Mouse (Mus musculus) limb, embryonic 10.5 days (tissue): Measurements from ENCODE around the gene Serpina3f. TPM values are rescaled to one million over a fixed set of nuclear protein-coding genes. Genes with fewer than 3 reads are reported as not detected.
"Not testable (repeated sequence)": the region's sequence is repeated elsewhere in the genome, so short reads cannot be mapped to it uniquely, and the experiment has no call there.

Experiments
- DNase-seq: peaks from one replicate; pipeline ENCODE4 v3.0.0-alpha.2; 2017; ENCODE audit warnings: low spot score
- H3K27ac ChIP-seq: fragments of 300-500 bp; sonication (generic); 2 replicates; pipeline ENCODE4 v1.5.1; 2016; ENCODE audit warnings: mild to moderate bottlenecking
- H3K27me3 ChIP-seq: fragments of 300-500 bp; sonication (generic); 2 replicates; pipeline ENCODE4 v1.6.1; 2016; ENCODE audit warnings: low read depth, mild to moderate bottlenecking; ENCODE audit not compliant: poor library complexity, severe bottlenecking
- H3K36me3 ChIP-seq: fragments of 300-500 bp; sonication (generic); 2 replicates; pipeline ENCODE4 v1.6.1; 2016; ENCODE audit warnings: mild to moderate bottlenecking, moderate library complexity
- H3K4me1 ChIP-seq: fragments of 300-500 bp; sonication (generic); 2 replicates; pipeline ENCODE4 v1.6.1; 2016
- H3K4me3 ChIP-seq: fragments of 300-500 bp; sonication (generic); 2 replicates; pipeline ENCODE4 v1.5.1; 2016; ENCODE audit warnings: mild to moderate bottlenecking, moderate library complexity
- H3K9me3 ChIP-seq: fragments of 300-500 bp; sonication (generic); replicated peaks from 2 replicates; pipeline ENCODE4 v1.6.1; 2016; ENCODE audit warnings: mild to moderate bottlenecking
- WGBS: fragments of 180-500 bp; shearing (Covaris S2); methylation state at CpG from one replicate; pipeline ENCODE4 v1.1.7; 2016; 5-methylcytosine and 5-hydroxymethylcytosine counted together
- polyA plus RNA-seq: library from polyadenylated mRNA; unstranded; fragments of >200 nt; fragmentation: Nextera tagmentation; extraction: Ambion mirVana; gene quantifications from 2 replicates; pipeline ENCODE4 v1.2.1, GENCODE M21; 2016

Gene Serpina3f
- polyA plus RNA-seq, 1 experiment from 2014 or later = not detected

- H3K4me3 ChIP-seq = no peak overlapping the region
- DNase-seq = no peak
- H3K27ac ChIP-seq = no peak overlapping the region
- H3K9me3 ChIP-seq = no peaks in the 10 kb centered on the region
- no peaks in the 10 kb centered on the region for H3K4me1 ChIP-seq
- 85% methylated on average over 1 of the region's 1 CpGs for WGBS
- no peaks in the 10 kb centered on the region for H3K27me3 ChIP-seq
- H3K36me3 ChIP-seq = no peaks in the 10 kb centered on the region
These were observed 7.3 kb downstream of the Serpina3f start for GRCm38 (mm10) chr12:104221616-104222015.

DNA sequence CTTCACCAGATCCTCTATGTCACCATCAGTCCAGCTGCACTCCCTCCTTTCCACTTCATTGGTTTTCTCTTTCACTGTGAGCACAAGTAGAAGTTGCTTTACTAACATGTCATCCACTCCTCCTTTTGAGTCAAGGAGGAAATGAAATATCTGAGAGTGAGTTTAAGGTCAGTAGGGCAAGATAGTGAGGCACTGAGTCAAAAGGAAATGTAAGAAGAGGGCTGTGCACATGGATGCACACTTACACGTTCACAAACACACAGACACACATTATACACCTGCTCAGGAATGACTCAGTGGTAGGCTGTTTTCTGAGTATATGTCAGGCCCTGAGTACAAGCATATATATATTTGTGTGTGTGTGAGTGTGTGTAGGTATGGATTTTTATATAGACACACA lies 9.3 kb downstream of the Serpina3f start:
- no peaks in the 10 kb centered on the region for H3K36me3 ChIP-seq

DNA sequence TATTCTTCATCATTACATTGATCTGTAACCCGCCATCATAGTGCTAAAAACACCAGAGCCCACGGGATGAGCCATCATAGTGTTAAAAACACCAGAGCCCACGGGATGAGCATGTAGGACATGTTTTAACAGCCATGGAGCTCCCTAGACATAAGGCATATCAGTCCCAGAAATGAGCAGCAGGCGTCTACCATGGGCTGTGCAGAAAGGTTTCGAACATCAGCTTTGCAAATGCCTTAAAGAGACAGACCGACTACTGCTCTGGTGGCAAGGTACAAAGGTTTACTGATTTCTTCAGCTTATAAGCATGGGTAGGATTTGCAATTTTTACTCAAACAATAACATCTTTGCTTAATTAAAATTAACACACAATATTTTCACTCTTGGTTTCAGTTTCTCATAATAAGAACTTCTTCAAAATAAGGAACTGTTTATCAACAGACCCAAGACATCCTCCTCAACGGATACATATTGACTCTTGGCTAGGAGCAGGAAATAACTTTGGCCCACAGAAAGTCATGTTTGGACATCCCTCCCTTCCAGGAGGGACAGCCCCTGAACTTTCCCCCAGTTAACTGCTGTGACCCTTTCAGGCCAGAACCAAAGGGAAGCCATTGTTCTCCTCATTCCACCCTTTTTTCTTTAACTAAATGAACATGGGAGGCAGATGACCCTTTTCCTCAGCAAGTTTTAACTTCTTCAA lies 10.4 kb downstream of the Serpina3f start:
- H3K4me3 ChIP-seq = no peak overlapping the region
- DNase-seq = no peak
- H3K9me3 ChIP-seq = no peaks in the 10 kb centered on the region
- H3K36me3 ChIP-seq = no peaks in the 10 kb centered on the region
- 81% methylated on average over 7 of the region's 7 CpGs for WGBS
- no peaks in the 10 kb centered on the region for H3K27me3 ChIP-seq
- no peak overlapping the region for H3K27ac ChIP-seq
- no peaks in the 10 kb centered on the region for H3K4me1 ChIP-seq

More for the DNA sequence above, 9.3 kb downstream of the Serpina3f start:
- no peaks in the 10 kb centered on the region for H3K27me3 ChIP-seq
- H3K27ac ChIP-seq = no peak overlapping the region
- 73% methylated on average over 1 of the region's 1 CpGs for WGBS
- H3K4me3 ChIP-seq = no peak overlapping the region
- no peaks in the 10 kb centered on the region for H3K4me1 ChIP-seq
- DNase-seq = no peak
- no peaks in the 10 kb centered on the region for H3K9me3 ChIP-seq

DNA sequence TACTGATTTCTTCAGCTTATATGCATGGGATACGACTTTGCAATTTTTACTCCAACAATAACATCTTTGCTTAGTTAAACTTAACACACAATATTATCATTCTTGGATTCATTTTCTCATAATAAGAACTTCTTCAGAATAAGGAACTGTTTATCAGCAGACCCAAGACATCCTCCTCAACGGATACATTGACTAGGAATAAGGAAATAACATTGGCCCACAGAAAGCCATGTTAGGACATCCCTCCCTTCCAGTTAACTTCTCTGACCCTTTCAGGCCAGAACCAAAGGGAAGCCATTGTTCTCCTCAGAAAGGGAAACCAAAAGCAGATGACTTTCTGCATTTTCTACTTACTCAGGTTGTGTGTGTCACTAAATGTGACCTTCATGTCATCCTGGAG lies 16.4 kb downstream of the Serpina3f start:
- no peak overlapping the region for H3K4me3 ChIP-seq
- no peak for DNase-seq
- no peaks in the 10 kb centered on the region for H3K27me3 ChIP-seq
- no peaks in the 10 kb centered on the region for H3K9me3 ChIP-seq
- H3K36me3 ChIP-seq = no peaks in the 10 kb centered on the region
- WGBS = 84% methylated on average over 2 of the region's 2 CpGs
- H3K27ac ChIP-seq = no peak overlapping the region
- H3K4me1 ChIP-seq = no peaks in the 10 kb centered on the region

DNA sequence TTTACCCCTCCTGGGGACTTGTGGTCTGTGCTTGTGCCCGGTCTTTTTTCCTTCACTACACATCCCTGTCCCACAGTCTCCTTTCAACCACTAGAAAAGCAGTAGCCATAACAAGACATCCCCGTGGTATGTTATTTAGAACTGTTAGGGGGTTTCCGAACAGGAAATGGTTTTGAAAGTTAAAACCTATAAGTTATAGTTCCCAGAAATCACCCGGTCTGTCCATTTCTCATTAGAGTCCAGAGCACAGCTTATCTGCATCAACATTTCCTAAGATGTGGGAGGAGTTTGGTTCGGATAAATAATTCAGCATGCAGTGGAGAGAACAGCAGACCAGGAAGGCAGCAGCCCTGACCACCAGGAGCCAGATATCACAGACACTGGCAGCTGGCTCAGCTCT lies 21.6 kb downstream of the Serpina3f start, which contains the start of gene Serpina3g:
TSS of gene Serpina3g (plus strand) at position 331 of the 400 bp plus-strand sequence.
- H3K27ac ChIP-seq = no peak within 1 kb of the TSS
- DNase-seq = no peak
- no peaks in the 10 kb centered on the region for H3K9me3 ChIP-seq
- no peaks in the 10 kb centered on the region for H3K27me3 ChIP-seq
- no peaks in the 10 kb centered on the region for H3K4me1 ChIP-seq
- no peak within 1 kb of the TSS for H3K4me3 ChIP-seq
- H3K36me3 ChIP-seq = no peaks in the 10 kb centered on the region
- WGBS = 79% methylated on average over 5 of the region's 5 CpGs

- not testable (repeated sequence) for H3K27me3 ChIP-seq, DNase-seq, H3K36me3 ChIP-seq, H3K9me3 ChIP-seq, H3K4me1 ChIP-seq, H3K4me3 ChIP-seq, H3K27ac ChIP-seq
- WGBS = 81% methylated on average over 1 of the region's 1 CpGs
These were observed 23.7 kb downstream of the Serpina3f start for GRCm38 (mm10) chr12:104238048-104238447.

DNA sequence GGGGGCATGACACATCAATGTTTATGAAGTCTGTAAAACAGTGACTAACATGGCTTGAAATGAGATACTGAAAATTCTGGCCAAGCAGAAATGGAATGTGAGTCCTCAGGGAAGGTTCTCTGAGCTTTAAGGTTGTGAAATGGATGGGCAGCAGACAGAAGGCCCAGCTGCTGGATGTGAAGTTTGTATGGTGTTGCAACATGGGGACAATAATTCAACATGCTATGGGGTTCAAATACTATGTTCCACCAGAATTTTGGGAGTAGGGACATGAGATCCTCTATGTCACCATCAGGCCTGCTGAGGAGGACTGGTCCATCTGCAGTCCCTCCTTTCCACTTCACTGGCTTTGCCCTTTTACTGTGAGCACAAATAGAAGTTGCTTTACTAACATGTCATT lies 29.0 kb downstream of the Serpina3f start:
- peaks cover 6% of the 10 kb centered on the region for H3K4me1 ChIP-seq
- no peak overlapping the region for H3K27ac ChIP-seq
- no peak for DNase-seq
- no peak overlapping the region for H3K4me3 ChIP-seq
- no peaks in the 10 kb centered on the region for H3K36me3 ChIP-seq
- H3K27me3 ChIP-seq = no peaks in the 10 kb centered on the region
- H3K9me3 ChIP-seq = no peaks in the 10 kb centered on the region

GRCm38 (mm10) chr12:104245092-104245491 lies 30.7 kb downstream of the Serpina3f start:
- WGBS = 90% methylated on average over 1 of the region's 1 CpGs
- Histone ChIP-seq H3K4me3 (no peak overlapping the region), H3K4me1 (peaks cover 6% of the 10 kb centered on the region), H3K27ac (no peak overlapping the region), H3K9me3 (no peaks in the 10 kb centered on the region), H3K27me3 (no peaks in the 10 kb centered on the region), H3K36me3 (no peaks in the 10 kb centered on the region)
- no peak for DNase-seq

DNA sequence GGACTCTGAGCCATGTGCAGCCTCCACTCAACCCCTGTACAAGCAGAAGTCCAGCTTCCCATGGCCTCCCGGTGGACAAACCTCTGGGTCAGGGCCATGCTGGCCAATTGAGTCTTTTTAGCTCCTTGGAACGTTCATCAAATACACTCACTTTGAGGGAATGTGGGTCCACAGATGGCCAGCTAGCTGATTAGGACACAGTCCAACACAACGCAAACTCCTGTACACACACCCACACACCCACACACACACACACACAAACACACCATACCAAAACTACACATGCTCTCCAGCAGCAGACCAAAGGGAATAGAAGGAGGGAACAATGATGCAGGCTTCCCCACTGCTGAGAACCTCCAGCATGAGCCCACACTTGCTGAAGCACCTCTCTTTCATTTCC lies 31.3 kb downstream of the Serpina3f start:
- Histone ChIP-seq H3K4me3 (no peak overlapping the region), H3K27me3 (no peaks in the 10 kb centered on the region), H3K36me3 (no peaks in the 10 kb centered on the region), H3K9me3 (no peaks in the 10 kb centered on the region), H3K4me1 (peaks cover 6% of the 10 kb centered on the region), H3K27ac (no peak overlapping the region)
- WGBS = 83% methylated on average over 3 of the region's 3 CpGs
- DNase-seq = no peak

DNA sequence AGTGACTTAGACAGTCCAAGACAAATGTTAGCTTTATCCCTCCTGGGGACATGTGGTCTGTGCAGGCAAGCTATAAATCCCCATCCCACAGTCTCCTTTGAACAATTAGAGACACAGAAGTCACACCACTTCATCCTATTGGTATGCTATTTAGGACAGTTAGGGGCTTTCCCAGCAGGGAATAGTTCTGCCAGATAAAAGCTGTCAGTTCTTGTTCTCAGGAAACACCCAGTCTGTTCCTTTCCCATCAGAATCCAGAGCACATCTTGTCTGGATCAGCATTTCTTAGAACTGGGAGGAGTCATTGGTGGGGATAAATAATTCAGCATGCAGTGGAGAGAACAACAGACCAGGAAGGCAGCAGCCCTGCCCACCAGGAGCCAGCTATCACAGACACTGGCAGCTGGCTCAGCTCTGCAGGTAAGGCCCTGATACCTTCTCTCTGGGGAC lies 33.2 kb downstream of the Serpina3f start:
- no peaks in the 10 kb centered on the region for H3K9me3 ChIP-seq

GRCm38 (mm10) chr12:104248231-104248630 lies 33.9 kb downstream of the Serpina3f start:
- WGBS = 69% methylated on average over 3 of the region's 3 CpGs
- Histone ChIP-seq H3K27ac (no peak overlapping the region), H3K4me3 (no peak overlapping the region), H3K4me1 (peaks cover 6% of the 10 kb centered on the region), H3K9me3 (no peaks in the 10 kb centered on the region), H3K36me3 (no peaks in the 10 kb centered on the region), H3K27me3 (no peaks in the 10 kb centered on the region)
- no peak for DNase-seq

More for the DNA sequence above, 33.2 kb downstream of the Serpina3f start:
- H3K4me1 ChIP-seq = peaks cover 6% of the 10 kb centered on the region
- no peaks in the 10 kb centered on the region for H3K36me3 ChIP-seq
- H3K4me3 ChIP-seq = no peak overlapping the region
- H3K27me3 ChIP-seq = no peaks in the 10 kb centered on the region
- no peak for DNase-seq
- no peak overlapping the region for H3K27ac ChIP-seq

- H3K9me3 ChIP-seq = no peaks in the 10 kb centered on the region
- WGBS = 50% methylated on average over 3 of the region's 3 CpGs
- H3K36me3 ChIP-seq = no peaks in the 10 kb centered on the region
- H3K4me1 ChIP-seq = peaks cover 12% of the 10 kb centered on the region
- no peak overlapping the region for H3K27ac ChIP-seq
- H3K4me3 ChIP-seq = no peak overlapping the region
- H3K27me3 ChIP-seq = no peaks in the 10 kb centered on the region
- DNase-seq = no peak
These were observed 46.7 kb downstream of the Serpina3f start for GRCm38 (mm10) chr12:104261041-104261440.

GRCm38 (mm10) chr12:104262863-104263262 lies 48.5 kb downstream of the Serpina3f start, which contains the start of gene Serpina3i:
Serpina3i (plus strand) TSS chr12:104263122.
- H3K27me3 ChIP-seq = no peaks in the 10 kb centered on the region
- no peaks in the 10 kb centered on the region for H3K9me3 ChIP-seq
- H3K36me3 ChIP-seq = no peaks in the 10 kb centered on the region
- no peak within 1 kb of the TSS for H3K27ac ChIP-seq
- peaks cover 12% of the 10 kb centered on the region for H3K4me1 ChIP-seq
- H3K4me3 ChIP-seq = no peak within 1 kb of the TSS
- DNase-seq = no peak

- Histone ChIP-seq H3K4me1 (peaks cover 12% of the 10 kb centered on the region), H3K36me3 (no peaks in the 10 kb centered on the region), H3K4me3 (no peak overlapping the region), H3K27me3 (no peaks in the 10 kb centered on the region), H3K9me3 (no peaks in the 10 kb centered on the region), H3K27ac (no peak overlapping the region)
- 80% methylated on average over 3 of the region's 3 CpGs for WGBS
- DNase-seq = no peak
These were observed 52.0 kb downstream of the Serpina3f start for GRCm38 (mm10) chr12:104266374-104266773.
